Mouse (Mus musculus) cerebellum, postnatal 25 days (tissue): ENCODE measurements around the gene Syn3.
A peak's percentile ranks its signal among the peaks of the same experiment; 100 is the strongest.

ENCODE experiments used
- DNase-seq, 2 experiments: peaks; one replicate each; pipeline ENCODE4 v3.0.0; 2021; ENCODE audit warnings: mixed read lengths in 2 of 2

The Syn3 gene

DNA sequence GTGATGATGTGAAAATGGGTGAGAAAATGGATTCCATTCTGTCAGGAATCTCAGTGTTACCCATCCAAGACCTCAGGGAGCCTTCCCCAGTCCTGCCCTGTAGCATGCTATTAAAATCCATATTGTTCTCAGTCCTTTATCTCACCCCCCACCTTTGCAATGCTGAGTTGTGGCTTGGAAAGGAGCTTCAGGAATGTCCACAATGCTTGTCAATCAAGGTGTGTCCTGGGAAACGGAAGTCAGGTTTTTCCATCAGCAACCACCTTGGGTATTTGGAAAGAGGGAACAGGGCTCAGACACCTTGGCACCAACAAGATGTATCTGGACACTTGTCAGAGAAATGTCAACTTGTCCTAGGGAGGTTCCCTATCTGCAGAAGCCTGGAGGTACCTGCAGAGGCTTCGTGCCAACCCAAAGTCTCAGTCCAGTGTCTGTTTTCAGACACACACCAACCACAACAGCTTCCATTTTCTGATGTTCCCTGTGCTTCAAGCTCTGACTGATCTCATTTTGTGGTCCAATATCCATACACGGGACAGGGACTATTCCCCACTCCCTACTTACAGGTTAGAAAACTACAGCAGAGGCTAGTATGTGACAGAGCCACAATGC, 302.2 kb downstream of the Syn3 start:
- DNase-seq = no peak

DNA sequence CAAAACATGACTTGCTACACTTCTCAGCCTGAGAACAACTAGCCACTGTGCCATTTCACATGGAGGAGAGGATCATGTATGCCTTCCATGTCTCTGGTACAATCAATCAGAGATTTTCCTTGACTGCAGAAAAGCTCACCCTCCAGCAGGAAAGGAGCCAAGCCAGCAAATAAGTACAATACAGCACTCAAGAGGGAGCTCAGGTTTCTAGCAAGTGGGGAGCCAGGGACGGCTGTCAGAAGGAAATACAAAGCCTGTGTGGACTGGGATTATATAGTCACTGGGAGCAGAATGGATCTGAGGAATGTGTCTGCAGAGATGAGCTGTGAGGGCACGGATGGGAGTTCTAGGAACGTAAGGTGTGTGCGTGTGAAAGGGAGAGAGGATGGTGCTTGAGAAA, 304.0 kb downstream of the Syn3 start:
- no peak for DNase-seq

DNA sequence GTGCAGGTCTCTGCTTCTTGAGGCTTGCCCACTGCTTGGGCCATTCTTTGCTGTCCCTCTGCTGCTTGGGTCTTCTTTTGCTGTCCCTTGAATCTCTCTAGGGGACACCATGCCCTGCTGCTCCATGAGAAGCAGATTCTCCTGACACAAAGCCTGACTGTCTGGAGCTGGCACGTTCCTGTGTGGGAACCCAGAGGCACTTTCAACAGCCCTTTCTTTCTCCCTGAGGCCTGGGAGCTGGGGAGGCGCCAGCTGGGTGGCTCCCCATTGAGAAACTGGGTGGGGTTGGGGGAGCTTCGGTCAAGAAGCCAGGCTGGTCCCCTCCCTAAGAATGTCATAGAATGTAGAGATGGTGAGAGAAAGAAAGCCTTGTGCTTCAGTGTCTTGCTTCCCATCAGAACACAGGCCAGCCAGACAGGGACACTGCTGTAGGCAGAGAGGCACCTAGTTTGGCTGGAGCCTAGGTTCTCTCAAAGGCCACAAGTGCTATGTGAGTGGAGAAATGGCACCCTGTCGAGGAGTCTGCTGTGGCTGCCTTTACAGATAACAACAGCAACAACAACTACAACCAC, 304.7 kb downstream of the Syn3 start:
- peak in 1 of 2 experiments; percentile 23 for DNase-seq

DNA sequence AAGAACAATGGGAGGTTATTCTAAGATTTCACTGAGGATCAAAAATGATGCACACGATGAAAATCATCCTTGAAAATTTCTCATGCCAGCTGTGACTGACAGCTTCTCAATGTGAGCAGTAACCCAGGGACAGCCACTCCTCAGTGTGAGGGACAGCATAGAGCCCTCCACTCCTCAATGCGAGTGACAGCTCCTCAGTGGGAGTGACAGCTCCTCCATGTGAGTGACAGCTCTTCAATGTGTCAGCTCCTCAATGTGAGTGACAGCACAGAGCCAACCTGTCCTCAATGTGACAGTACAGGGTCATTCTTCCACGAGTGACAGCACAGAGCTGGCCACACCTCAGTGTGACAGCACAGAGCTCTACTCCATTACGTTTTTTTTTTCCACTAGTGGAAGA, 310.1 kb downstream of the Syn3 start:
- no peak for DNase-seq

DNA sequence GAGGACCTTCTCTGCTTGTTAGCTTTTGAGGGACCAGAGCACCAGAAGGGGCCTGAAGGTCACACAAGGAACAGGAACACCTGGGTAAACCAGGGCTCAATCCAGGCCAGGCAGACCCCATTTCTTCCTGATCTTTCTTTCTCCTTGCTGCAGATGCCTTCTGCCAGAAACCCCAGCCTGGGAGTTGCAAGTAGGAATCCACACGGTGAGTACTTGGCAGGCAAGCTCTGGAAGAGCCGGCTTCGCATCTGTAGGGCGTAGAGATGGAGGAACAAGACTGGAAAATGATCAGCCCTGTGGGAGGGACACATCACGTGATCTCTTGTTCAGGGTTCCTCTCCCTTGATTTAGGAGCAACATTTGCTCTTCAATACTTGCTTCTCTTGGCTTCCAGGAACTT, 310.8 kb downstream of the Syn3 start:
- no peak for DNase-seq

DNA sequence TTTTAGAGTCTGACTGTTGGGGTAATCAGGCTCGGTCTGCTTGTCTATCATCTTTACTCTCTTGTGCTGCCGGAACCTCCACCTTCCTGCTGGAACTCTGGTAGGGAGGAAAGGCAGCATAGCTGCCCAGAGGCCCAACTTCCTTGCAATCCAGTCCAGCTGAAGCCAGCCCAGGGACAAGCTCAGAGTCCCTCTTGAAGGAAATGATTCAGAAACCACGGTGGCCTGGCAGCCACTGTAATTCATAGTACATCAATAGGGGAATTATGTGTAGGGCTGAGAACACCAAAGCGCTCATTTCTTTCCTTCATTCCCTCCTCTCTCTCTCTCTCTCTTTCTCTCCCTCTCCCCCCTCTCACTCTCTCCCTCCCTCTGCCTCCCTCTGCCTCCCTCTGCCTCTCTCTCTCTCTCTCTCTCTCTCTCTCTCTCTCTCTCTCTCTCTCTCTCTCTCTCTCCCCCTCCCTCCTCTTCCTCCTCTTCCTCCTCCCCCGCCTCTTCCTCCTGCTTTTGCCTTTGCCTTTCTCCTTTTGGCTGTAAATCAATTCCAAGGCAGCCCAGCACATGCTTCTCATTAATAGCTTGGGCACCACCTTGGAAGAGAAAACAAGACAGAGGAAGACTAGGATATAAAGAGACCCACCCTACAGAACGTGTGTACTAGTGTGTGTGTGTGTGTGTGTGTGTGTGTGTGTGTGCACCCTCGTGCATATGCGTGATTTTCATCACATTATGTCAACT, 315.4 kb downstream of the Syn3 start:
- DNase-seq = no peak

DNA sequence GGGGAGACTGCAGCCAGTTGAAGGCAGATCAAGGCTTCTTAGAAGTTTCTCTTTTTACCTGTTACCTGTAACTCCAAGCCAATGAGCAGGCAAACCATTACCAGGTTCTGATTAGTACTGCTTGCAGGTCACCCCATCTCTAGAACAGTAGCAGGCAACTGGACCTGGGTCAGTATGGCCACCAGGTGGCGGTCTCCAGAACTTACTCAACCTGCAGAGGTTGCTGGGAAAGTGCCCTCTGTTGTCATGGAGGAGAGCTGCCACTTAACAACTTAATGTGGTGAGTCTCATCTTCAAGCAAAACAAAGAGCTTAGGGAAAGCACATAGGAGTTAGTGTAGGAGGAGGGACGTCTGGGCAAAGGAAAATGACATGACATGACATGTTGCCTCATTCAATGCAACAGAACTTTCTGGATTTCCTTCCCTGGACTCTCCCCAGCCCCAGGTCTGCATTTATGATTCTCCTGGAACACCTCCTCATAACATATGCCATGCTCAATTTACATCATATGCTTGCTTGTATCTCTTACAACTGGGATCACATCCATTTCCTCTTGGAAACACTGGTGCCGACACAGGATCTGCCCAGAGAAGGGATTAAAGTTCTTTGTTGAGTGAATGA, 316.4 kb downstream of the Syn3 start:
- peak; percentile 72 to 84 for DNase-seq

DNA sequence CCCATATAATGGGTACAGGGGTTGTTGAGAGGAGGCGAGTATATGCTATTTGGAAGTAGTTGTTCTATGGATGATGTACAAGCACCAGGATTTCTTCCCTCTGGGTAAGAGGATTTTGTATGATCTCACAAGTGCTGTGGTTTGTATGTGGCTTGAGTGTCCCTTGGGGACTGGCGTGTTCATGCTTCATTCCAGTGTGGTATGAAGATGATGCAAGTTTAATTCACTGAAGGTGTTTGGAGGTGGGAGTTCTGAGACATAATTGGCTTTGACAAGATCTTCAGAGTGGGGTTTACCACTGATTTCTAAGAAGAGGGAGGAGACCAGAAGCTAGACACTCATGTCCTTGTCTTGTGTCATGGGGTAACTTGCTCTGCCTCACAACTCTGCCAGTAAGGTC, 322.3 kb downstream of the Syn3 start:
- no peak for DNase-seq

DNA sequence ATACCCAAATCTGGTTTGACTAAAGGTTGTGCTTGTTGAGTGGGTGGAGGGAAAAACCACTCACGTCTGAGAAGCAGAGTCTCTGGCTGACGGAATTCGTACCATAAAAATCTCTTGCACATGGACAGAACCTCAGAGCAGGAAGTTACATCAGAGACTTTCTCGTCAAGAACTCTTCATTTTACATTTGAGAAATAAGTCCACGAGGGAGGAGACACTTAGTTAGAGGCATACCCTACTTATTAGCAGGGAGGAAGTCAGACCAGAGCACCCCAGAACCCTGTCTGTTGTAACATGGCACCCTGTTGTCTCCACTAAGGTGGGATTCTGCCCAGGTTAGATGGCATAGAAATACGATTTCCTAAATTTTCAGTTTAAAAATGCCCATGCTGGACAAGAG, 324.7 kb downstream of the Syn3 start:
- DNase-seq = no peak

DNA sequence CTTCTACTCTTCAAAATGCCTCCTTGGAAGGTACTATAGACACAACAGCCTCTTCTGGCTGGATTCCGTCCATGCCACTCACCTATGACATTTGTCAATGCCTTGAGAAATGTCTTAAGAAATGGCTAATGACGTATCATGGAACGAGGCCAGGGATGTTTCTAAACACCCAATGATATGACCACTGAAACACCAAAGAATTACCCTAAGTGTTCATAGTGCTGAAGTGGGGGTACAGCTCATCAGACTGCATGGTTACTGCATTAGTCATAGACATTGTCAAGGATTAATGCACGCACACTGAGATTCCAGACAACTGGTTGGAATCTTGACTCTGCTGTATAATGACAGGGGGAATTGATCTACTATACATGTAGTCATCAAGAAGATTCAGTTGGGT, 325.4 kb downstream of the Syn3 start:
- no peak for DNase-seq

DNA sequence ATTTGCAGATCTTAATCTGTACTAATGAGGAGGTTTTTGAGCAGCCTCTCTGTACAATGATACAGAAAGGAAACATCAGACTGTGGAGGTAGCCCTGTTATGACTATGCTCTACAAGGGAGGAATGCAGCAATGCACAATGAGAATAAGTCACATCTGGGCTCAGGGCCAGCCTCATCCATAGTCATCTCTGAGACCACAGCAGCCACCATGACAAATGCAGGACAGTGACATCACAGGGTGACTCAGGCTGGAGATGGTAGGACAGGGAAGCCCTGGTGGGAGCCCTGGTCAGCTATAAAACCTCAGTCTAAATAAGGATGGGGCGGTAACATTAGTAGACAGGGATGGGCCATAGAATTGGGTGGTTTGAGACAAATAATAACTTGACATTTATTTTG, 327.4 kb downstream of the Syn3 start:
- DNase-seq = no peak

DNA sequence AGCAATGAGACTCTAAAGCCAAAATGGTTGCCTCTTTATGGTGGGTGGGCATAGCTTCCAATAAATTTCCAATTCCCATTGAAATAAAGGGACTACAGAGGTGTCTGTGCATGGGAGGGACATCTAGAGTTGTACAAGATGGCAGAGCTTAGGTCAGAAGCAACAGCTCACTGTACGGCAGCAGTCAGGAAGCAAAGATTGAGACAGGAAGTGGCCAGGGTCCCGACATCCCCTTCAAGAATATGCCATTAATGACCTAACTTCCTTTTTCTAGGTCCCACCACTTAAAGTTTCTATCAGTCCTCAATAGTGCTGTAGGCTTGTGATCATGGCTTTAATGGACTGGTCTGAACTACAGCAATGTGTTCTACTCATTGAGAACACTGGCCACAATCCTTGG, 330.6 kb downstream of the Syn3 start:
- no peak for DNase-seq

DNA sequence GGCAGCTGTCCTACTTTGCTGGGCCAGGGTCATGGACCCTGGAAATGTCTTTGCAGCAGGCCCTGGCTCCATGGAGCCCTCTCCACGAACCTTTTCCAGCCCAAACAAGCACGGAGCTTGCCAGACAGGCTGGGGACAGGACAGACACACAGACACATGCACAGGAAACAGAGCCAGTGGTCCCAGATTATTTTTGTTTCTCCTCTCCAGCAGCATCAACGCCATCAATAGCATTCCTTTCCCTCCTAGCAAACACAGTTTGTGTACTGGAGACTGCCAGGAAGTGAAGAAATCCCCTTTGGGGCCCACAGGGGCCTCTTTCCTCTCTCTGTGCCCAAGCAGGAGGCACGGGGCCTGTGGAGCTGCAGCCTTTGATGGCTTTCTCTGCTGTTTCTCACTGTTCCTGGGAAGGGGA, 331.8 kb downstream of the Syn3 start:
- DNase-seq = peak in 1 of 2 experiments; percentile 22

DNA sequence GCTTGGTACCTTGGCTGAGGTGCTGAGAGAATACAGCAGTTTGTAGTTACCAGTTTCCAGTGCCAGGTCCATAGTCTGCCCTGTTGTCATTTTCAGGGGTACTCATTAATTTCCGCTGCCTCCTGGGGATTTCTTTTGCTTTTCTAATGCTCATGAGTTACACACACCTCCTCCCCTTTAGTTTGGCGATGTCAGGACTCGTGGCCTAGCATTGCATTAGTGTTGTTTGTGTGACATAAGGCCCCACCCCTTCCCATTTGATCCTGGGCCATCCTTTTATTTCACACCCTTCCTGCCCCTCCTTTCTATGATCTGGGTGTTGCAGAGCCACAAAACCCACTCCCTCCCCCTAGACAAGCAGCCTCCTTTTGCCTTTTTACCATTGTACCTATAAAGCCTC, 334.6 kb downstream of the Syn3 start:
- no peak for DNase-seq

DNA sequence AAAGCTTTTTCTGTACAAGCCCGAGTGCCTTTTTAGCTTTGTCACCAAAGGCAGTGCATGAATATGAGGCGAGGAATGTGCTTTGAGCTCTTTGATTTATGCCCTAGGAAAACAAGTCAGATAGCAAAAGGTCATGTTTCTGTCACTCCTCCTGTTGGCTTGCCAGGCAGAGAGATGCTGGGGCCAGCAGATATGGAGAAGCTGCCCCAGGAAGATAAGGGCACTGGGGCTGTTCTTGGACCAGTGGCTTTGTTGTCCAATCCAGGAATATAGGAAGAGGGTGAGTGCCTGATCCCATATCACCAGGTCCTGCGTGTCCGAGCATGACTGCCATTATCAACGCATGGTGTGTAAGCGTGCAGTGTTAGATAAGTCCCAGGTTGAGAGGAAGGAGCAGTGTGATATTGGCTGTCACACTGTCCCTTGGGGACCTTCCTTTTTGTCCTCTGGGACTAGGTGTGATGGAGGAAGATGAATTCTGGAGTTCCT, 336.9 kb downstream of the Syn3 start:
- no peak for DNase-seq

DNA sequence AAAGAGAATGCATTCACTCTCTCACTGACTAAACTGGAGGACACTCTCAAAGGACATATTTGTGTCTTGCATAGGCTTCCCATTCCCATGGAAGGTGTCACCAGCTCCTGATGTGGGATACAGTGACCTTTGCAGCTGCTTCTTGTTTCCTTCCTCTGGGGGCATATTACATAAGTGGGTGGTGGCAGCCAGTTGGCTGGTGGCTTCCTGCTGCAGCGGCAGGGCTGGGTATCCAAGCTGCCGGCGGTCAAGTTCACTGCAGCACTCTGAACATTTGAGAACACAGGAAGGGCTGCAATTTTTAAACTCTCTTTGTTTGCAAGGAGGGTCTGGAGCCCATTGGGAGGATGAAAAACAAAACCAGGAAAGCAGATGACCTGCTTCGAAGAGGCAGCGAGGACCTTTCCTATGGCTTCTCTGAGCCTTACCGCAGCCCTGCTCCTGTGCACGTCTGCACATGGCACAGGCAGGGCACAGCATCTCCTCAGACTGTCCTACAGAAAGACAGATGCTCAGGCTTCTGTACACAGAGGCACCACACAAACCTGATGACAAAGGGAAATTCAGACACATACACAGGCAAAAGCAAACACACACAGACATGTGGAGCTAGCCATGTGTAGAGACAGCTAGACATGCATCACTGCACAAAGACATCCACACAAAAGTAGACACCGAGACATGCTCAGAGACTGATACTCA, 340.3 kb downstream of the Syn3 start:
- DNase-seq = no peak

DNA sequence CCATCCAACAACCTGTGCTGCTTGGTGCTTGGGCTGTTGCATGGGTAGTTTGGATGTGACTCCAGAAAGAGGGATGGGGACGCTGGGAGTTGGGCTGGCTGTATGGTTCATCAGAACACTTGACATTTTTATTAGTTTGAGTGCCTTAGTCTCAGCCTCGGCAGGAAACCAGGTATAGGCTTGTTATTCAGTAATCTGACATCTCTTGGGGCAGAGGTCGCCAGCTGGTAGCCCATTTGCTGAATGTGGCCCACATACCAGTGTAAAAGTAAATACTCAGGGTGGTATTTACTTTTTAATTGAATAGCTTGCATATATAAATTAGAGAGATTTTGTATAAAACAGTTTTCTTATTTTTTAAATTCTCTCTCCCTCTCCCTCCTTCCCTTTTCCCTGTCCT, 343.4 kb downstream of the Syn3 start:
- DNase-seq = no peak

DNA sequence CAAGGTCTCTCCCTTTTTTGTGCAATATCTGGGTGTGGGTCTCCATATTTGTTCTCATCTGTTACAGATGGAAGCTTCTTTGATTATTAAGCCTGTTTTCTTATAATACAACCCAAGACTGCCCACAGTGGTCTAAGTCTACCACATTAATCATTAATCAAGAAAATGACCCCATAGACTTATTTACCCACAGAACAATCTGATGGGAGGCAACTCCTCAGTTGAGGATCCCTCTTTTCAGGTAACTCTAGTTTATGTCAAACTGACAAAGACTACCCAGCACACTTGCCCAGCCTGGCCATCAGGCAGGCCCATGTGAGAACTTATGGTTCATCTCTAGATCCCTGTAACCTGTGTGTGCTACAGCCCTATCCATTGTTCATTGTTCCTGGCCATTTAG, 345.5 kb downstream of the Syn3 start:
- no peak for DNase-seq

DNA sequence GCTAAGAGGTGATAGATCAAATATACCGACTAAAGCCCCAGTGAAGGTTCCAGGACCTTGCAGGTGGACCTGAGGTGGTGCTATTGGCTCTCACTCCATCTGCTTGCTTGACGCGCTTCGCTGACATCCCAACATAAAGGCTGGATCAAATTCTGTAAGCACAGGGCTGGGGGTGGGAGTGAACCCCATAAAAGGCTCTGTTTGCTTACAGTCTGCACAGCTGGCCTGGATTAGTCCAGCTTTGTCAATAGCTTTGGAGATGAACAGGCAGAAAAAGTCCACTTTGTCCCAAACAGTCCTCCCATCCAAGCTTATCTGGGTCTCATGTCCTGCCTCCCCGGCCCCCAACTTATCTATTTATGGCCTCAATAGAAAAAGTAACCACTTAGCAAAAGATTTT, 347.3 kb downstream of the Syn3 start:
- DNase-seq = no peak

DNA sequence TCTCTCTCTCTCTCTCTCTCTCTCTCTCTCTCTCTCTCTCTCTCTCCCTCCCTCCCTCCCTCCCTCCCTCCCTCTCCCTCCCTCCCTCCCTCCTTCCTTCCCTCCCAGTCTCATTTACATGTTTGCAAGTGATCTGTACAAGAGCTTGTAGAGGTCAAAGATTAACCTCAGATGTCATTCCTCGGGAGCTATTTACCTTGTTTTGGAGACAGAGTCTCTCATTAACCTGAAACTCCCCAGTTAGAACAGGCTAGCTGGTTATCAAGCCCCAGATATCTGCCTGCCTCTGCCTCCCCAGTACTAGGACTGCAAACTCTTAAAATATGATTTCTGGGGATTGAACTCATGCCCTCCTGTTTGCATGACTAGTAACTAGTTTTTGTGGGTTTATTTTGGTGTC, 348.6 kb downstream of the Syn3 start:
- no peak for DNase-seq

DNA sequence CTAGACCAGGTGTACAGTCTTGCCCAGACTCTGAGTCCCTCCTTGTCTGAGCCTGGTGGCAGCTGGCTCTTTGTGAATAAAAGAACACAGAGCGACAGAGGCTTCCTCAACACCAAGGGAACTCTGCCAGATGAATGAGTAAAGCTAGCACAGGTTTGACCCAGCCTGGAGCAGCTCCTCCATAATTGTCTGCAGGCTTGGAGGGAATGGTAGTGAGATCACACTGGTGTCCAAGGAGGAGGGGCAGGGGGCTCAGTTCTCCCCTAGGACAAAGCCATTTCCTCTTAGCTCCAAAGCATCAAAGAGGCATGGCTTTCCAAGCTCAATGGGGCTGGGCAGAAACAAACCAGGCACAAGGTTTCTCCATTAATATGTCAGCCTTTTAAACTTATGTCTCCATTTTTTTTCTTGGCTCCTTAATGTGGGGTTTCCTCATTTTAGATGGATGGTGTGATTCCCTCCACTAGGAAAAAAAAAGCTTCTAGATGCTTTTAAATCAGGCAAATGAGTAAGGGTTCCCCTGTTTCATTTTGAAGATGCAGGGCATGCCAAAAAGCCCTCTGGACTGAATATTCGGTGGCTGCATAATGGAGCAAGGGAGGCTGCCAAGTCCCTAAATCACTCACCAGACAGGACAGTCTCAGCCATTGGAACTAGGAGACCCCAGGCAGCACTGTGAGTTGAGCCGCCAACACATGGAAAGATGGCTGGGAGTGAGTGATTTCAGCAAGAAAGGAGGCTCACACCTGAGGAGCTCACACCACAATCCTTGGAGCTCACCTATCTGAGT, 349.5 kb downstream of the Syn3 start:
- DNase-seq = no peak

DNA sequence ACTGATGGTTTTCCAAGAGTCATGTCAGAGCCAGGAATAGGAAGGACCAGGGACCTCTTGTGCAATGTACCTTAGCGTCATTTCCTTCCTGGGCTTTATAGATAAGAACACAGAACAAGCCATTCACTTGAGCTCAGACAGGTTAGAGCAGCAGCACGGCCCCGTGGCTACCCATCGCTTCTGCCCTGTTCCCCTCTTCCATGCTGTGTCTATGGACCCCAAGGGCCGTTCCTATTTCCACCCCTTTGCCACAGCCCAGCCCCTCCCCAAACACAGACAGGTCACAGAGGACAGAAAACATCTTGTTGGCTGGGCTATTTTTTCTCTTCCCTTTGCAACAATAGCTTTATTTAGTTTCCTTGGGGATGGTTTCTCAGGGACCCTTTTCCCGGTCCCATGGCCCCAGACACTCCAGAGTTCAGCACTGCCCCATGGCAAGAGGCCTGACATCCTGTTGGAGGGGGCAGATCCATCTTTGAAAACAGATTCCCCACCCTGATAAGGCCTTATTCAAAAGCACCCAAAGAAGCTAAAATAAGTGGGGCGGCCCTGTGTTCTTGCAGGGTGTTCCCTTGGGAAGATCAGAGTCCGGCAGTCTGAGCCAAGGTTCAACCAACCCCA, 359.5 kb downstream of the Syn3 start:
- no peak for DNase-seq
